11 mouse cellular contexts compared by ENCODE assay signal in the genomic region with DNA sequence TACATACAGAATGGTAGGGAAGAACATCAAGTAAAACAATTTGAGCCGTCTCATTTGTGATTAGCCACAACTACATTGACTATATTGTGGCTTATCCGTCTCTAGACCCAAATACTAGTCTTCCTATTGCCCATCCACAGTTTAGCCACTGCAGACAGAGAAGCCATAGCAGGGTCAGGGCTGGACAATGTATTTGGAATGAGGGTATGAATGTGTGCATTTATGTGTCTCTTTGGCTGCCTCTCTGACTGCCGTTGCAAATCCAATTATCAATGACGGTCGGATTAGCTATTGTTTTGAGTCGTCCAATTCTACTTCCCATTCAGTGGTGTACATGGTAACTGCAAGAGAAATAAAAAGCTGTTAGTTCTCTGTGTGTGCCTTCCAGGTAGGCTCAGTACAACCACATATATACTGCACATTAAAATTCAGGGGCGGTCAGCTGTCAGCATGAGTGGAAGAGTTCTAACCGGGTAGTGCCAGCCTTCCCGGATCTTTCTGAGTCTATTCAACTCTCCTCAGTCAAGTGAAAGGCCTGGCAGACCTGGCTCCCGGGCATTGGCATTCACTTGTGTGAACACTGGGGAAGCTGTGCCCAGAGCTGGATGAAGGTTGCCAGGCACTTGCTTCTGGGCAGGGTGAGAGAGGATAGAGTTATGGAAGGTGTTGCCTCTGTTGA. TPM values are rescaled to one million over a fixed set of nuclear protein-coding genes. Genes with fewer than 3 reads are reported as not detected.
A peak's percentile ranks its signal among the peaks of the same experiment; 100 is the strongest.
DNase-seq lines count a peak whose midpoint lies in the region; ATAC-seq lines count a peak whose summit lies in the region.
"Had no signal": no experiment of that assay in that cellular context is flagged by ENCODE, and none has a peak within 500 bp of the region (broad histone marks: within the 10 kb centered on the region; RNA-seq: fewer than 3 reads in every experiment).

No protein-coding gene starts in this region.

- no peaks in the 10 kb centered on the region for H3K4me1 ChIP-seq in forebrain, embryonic 14.5 days (ENCODE audit: control insufficient read depth, insufficient read depth, low read length)
- H3K4me1 ChIP-seq in forebrain, embryonic 10.5 days, result peaks cover 7% of the 10 kb centered on the region
- H3K4me1 ChIP-seq: embryonic facial prominence, embryonic 10.5 days had no signal

- H3K4me3 ChIP-seq in forebrain, embryonic 14.5 days (ENCODE audit: low read depth, low read length), result no peak overlapping the region
- H3K4me3 ChIP-seq in forebrain, embryonic 10.5 days, result no peak overlapping the region
- H3K4me3 ChIP-seq: embryonic facial prominence, embryonic 10.5 days had no signal

- DNase-seq in forebrain, embryonic 14.5 days (ENCODE audit: low spot score), result peak; percentile 68
- DNase-seq in forebrain, embryonic 10.5 days (ENCODE audit: extremely low spot score, low spot score), result no peak
- peak; percentile 36 for DNase-seq in Muller cell, postnatal 12 days (ENCODE audit: inconsistent ontology term)
- peak; percentile 43 to 51 for DNase-seq in cerebellum, postnatal 36 days
- DNase-seq in layer of hippocampus, postnatal 10 days (ENCODE audit: low spot score in 2 of 2), result peak; percentile 48 to 60
- no peak for DNase-seq in lung, postnatal 25 days (ENCODE audit: low spot score)
- DNase-seq in testis, postnatal 10 days (ENCODE audit: low spot score), result no peak
- DNase-seq in kidney, postnatal 4 days, result no peak
- DNase-seq: thymus, adult 2 months had no signal

- 32% methylated on average over 10 of the region's 10 CpGs for WGBS in forebrain, embryonic 14.5 days
- 55% methylated on average over 10 of the region's 10 CpGs for WGBS in forebrain, embryonic 10.5 days

- no peak overlapping the region for H3K4me2 ChIP-seq in forebrain, embryonic 14.5 days (ENCODE audit: low read length)

- peak; percentile 77 for ATAC-seq in forebrain, embryonic 14.5 days

- no peaks in the 10 kb centered on the region for H3K36me3 ChIP-seq in forebrain, embryonic 14.5 days (ENCODE audit: control insufficient read depth, insufficient read depth, low read length)
- no peaks in the 10 kb centered on the region for H3K36me3 ChIP-seq in forebrain, embryonic 10.5 days (replicated peaks)
- H3K36me3 ChIP-seq: embryonic facial prominence, embryonic 10.5 days had no signal

- H3K9ac ChIP-seq in forebrain, embryonic 14.5 days (ENCODE audit: low read length), result no peak overlapping the region

- no peak overlapping the region for H3K27ac ChIP-seq in forebrain, embryonic 14.5 days (ENCODE audit: low read depth, low read length)
- no peak overlapping the region for H3K27ac ChIP-seq in forebrain, embryonic 10.5 days
- H3K27ac ChIP-seq: embryonic facial prominence, embryonic 10.5 days; macrophage had no signal

- H3K27me3 ChIP-seq in forebrain, embryonic 14.5 days (replicated peaks; ENCODE audit: control insufficient read depth, insufficient read depth, low read length), result no peaks in the 10 kb centered on the region
- H3K27me3 ChIP-seq in forebrain, embryonic 10.5 days (ENCODE audit: poor library complexity, severe bottlenecking), result no peaks in the 10 kb centered on the region

- no peaks in the 10 kb centered on the region for H3K9me3 ChIP-seq in forebrain, embryonic 14.5 days (replicated peaks; ENCODE audit: control insufficient read depth, low read length)
- H3K9me3 ChIP-seq in forebrain, embryonic 10.5 days, result no peaks in the 10 kb centered on the region
- H3K9me3 ChIP-seq: embryonic facial prominence, embryonic 10.5 days had no signal

RNA-seq across cellular contexts. Expression of a gene that starts 59.2 kb away (rescaled TPM):
- polyA plus RNA-seq in forebrain, embryonic 14.5 days (2014; fragmentation: Nextera tagmentation; extraction: Ambion mirVana), result 0.98 and 2.2 TPM in 2 replicates
- polyA plus RNA-seq in forebrain, embryonic 10.5 days (2016; fragmentation: Nextera tagmentation; extraction: Ambion mirVana), result 1.3 and 1.7 TPM in 2 replicates
- total RNA-seq in layer of hippocampus, postnatal 10 days (2021), result 100 to 1,000 TPM; 123 to 128 TPM
- polyA plus RNA-seq: macrophage had no signal

Comparison
In these comparisons a context has a peak if more than half of its experiments do, and no peak if none do; other contexts are left out.
1. DNase-seq: peak in forebrain, embryonic 14.5 days (single experiment), Muller cell, postnatal 12 days (single experiment), cerebellum, postnatal 36 days (2 of 2) and layer of hippocampus, postnatal 10 days (2 of 2); none in forebrain, embryonic 10.5 days (single experiment), lung, postnatal 25 days (single experiment), testis, postnatal 10 days (single experiment) and kidney, postnatal 4 days (0 of 2).